Mouse (Mus musculus): ENCODE data around the gene Lrrc4. TPM values are rescaled to one million over a fixed set of nuclear protein-coding genes. Genes with fewer than 3 reads are reported as not detected.

Lrrc4 gene
- total RNA-seq, 4 experiments from 2014 or later, result 0.22 to 0.38 (median 0.23) TPM

- DNase-seq (ENCODE audit: low spot score in 2 of 2), result no peak
Measured at GRCm38 (mm10) chr6:28621961-28622360, 209.6 kb downstream of the Lrrc4 start.

DNA sequence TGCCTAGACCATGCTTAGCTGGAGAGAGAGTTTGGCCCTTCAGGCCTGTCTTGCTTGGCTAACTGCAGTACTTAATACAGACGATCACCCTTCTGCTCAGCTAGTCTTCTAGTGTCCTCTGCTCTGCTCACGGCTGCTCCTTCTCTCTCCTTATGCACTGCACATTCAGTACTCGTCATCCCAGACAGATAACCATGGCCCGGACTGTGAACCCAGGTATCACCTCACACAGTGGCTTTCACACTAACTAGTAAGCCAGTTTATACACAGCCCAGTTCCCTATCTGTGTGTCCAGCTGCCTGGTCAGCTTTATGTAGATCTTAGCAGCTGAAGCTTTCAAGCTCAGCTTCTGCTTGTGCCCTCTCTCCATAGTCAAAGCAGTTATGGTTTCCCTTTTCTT lies 210.1 kb downstream of the Lrrc4 start:
- DNase-seq (ENCODE audit: low spot score in 2 of 2), result no peak

DNA sequence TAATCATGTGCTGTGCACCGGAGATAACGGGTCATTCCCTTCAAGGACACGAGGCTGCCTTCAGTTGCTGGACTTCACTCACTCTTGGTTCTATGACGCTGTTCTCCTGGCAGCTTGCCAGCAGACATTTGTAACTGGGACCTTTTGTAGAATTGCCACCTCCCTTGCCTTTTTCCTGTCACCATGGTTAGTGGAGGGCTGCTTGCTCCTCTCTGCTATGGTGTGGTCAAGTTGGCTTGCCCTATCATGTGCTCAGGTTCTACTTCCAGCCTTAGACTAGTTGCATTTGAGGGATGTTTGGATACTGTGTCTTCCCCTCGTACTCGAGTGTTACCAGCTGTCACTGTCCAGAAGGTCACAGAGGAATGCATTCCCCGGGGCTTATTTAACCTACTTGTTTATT lies 212.8 kb downstream of the Lrrc4 start:
- peak; percentile 24 to 33 for DNase-seq (ENCODE audit: low spot score in 2 of 2)

GRCm38 (mm10) chr6:28618299-28618698 lies 213.2 kb downstream of the Lrrc4 start:
- no peak for DNase-seq (ENCODE audit: low spot score in 2 of 2)

- DNase-seq (ENCODE audit: low spot score in 2 of 2), result no peak
Measured at GRCm38 (mm10) chr6:28615966-28616365, 215.6 kb downstream of the Lrrc4 start.

- peak in 1 of 2 experiments; percentile 5 for DNase-seq (ENCODE audit: low spot score in 2 of 2)
Measured at GRCm38 (mm10) chr6:28615408-28615807, 216.1 kb downstream of the Lrrc4 start.

GRCm38 (mm10) chr6:28614856-28615255 lies 216.7 kb downstream of the Lrrc4 start:
- no peak for DNase-seq (ENCODE audit: low spot score in 2 of 2)

DNA sequence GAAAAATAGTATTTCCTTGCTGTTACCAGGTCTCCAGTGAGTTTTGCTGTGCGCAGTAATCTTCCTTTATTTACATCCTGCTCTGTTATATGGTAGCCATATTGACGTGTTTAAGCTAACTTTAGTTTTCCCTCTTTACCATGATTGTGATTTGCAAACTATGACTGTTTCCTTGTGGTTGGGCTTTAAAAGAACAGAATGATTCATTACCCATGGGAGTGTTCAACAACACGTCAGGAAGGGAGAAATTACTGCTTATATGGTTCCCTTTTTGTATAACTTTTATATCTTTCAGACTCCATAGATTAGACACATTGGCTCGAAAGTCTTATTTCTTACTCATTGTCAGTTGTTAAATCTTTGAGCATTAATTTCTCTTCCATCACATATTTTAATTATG lies 218.1 kb downstream of the Lrrc4 start:
- no peak for DNase-seq (ENCODE audit: low spot score in 2 of 2)

Other genes starting within 250 kb of the Lrrc4 start
- gene Lep, start 228.5 kb upstream of the Lrrc4 start, total RNA-seq (2022), result 10 to 100 TPM in 1 of 4 experiments, 1 to 10 TPM in 2, under 1 TPM in 1; 0.61 to 22.4 (median 4.3) TPM